Mouse (Mus musculus) large intestine, adult 2 months (tissue): ENCODE data around the gene E2f1. TPM values are rescaled to one million over a fixed set of nuclear protein-coding genes. Genes with fewer than 3 reads are reported as not detected.

ENCODE experiments used
- DNase-seq: peaks from one replicate; pipeline ENCODE4 v3.0.0-alpha.2; 2012; ENCODE audit warnings: low read depth, low spot score
- WGBS: fragments of 180-500 bp; shearing (Covaris S2); methylation state at CpG from one replicate; pipeline ENCODE4 v1.1.7; 2018; 5-methylcytosine and 5-hydroxymethylcytosine counted together
- polyA plus RNA-seq: library from polyadenylated mRNA; depleted of rRNA; stranded (reverse); fragments of >200 nt; gene quantifications from 2 replicates; pipeline ENCODE4 v1.2.3, GENCODE M21; 2012; rRNA removed

Gene E2f1
- polyA plus RNA-seq, 1 experiment: 9.5 TPM

GRCm38 (mm10) chr2:154521449-154521848 lies 48.2 kb downstream of the E2f1 start:
- no peak for DNase-seq

- DNase-seq: no peak
- WGBS: 84% methylated on average over 5 of the region's 5 CpGs
Observed at GRCm38 (mm10) chr2:154517424-154517823, 52.3 kb downstream of the E2f1 start.

GRCm38 (mm10) chr2:154516944-154517343 lies 52.7 kb downstream of the E2f1 start:
- 77% methylated on average over 3 of the region's 3 CpGs for WGBS
- DNase-seq: no peak

- WGBS: 85% methylated on average over 3 of the region's 3 CpGs
- DNase-seq: no peak
Observed at GRCm38 (mm10) chr2:154510141-154510540, 59.6 kb downstream of the E2f1 start.

Other genes with a start within 250 kb of the E2f1 start
- 10.7 and 12.1 TPM in 2 replicates for gene Cdk5rap1, start 196.9 kb downstream of the E2f1 start, polyA plus RNA-seq
- gene Snta1, start 161.8 kb downstream of the E2f1 start, polyA plus RNA-seq: 9.9 and 13.8 TPM in 2 replicates
- 5.9 and 11.6 TPM in 2 replicates for gene Cbfa2t2, start 133.4 kb downstream of the E2f1 start, polyA plus RNA-seq
- gene 1700003F12Rik, start 22.8 kb downstream of the E2f1 start, polyA plus RNA-seq: not detected in 2 replicates
- not detected in 2 replicates for gene Actl10, start 18.1 kb downstream of the E2f1 start, polyA plus RNA-seq
- 0.64 and 0.83 TPM in 2 replicates for gene Necab3, start 11.0 kb downstream of the E2f1 start, polyA plus RNA-seq
- gene Pxmp4, start 33.8 kb upstream of the E2f1 start, polyA plus RNA-seq: 22.7 and 26.2 TPM in 2 replicates
- 3.2 and 4.4 TPM in 2 replicates for gene Zfp341, start 43.4 kb upstream of the E2f1 start, polyA plus RNA-seq
- gene 4930519P11Rik, start 43.5 kb upstream of the E2f1 start, polyA plus RNA-seq: 0.73 TPM in 1 of 2 replicates, not detected in the other
- 187 and 196 TPM in 2 replicates for gene Chmp4b, start 81.8 kb upstream of the E2f1 start, polyA plus RNA-seq
- gene Gm14214, start 200.1 kb upstream of the E2f1 start, polyA plus RNA-seq: not detected in 2 replicates
- 205 and 206 TPM in 2 replicates for gene Raly, start 221.2 kb upstream of the E2f1 start, polyA plus RNA-seq
- 0.36 and 2.5 TPM in 2 replicates for gene a, start 221.5 kb upstream of the E2f1 start, polyA plus RNA-seq